Mouse (Mus musculus): ENCODE results near the gene Pcp4.

DNA sequence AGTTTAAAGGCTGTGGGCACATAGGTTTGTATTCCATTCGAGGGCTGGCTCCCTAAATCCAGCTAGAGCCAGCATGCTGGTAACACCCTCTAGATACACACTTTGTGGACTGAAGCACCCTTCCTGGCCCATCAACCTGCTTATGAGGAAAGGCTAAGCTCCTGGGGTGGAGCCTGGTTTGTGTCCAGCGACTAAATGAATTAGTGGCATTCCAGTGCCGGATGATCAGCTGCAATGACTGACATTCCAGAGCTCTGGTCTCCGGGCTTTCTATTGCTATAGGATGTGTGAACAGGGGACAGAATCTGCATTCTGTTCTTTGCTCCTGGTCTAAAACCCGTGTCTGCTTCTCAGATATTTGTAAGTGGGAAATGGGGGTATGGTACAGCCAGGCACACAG, 5.0 kb downstream of the Pcp4 start:
- TF ChIP-seq CTCF (IDR thresholded peaks at IDR 0.05; ENCODE audit: control insufficient read depth, insufficient read depth, insufficient replicate concordance, low read depth, low read length) (no peak), POLR2A (IDR thresholded peaks at IDR 0.05; ENCODE audit: control insufficient read depth, low read depth, low read length) (no peak)

Measured in testis, adult 2 months (tissue).